Mouse (Mus musculus) left cerebral cortex, postnatal 14 days (tissue): ENCODE results near the gene Kcnh7. TPM values are rescaled to one million over a fixed set of nuclear protein-coding genes. Genes with fewer than 3 reads are reported as not detected.
"Not testable (repeated sequence)": the region's sequence is repeated elsewhere in the genome, so short reads cannot be mapped to it uniquely, and the experiment has no call there.

Experiments
- DNase-seq, 2 experiments: peaks; one replicate each; pipeline ENCODE4 v3.0.0; 2021 to 2022; ENCODE audit warnings: low spot score in 2 of 2, mixed read lengths in 1 of 2
- intact Hi-C: fragments of 180-260 bp; cut with DNase I; formaldehyde crosslinking; loops from one replicate; pipeline ENCODE4 v1.15.1; 2025
- total RNA-seq, 2 experiments: library from RNA; stranded (reverse); gene quantifications; 2 replicates each; pipeline ENCODE4 v1.2.3; 2021

Kcnh7 gene
- total RNA-seq, 2 experiments from 2014 or later = 79.1 to 96.9 TPM

DNA sequence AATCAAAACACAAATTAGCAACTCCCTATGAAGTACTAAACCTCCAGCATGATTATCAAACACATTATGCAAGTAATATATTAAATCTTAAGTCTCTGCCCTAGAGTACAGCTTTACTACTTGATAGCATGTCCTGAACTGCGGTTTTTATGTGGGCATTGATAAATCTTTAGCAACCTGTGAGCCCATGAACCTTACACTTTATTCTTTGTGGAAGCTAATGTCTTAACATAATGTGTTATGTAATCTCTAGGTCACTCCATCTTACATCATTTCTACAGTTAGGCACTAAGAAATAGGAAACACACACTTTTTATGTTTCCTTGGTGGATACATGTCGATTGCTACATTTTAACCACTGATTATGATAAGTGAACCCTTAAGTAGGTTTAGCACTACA is 437.8 kb downstream of the Kcnh7 start:
- intact Hi-C loops = no loop called here
- no peak for DNase-seq

DNA sequence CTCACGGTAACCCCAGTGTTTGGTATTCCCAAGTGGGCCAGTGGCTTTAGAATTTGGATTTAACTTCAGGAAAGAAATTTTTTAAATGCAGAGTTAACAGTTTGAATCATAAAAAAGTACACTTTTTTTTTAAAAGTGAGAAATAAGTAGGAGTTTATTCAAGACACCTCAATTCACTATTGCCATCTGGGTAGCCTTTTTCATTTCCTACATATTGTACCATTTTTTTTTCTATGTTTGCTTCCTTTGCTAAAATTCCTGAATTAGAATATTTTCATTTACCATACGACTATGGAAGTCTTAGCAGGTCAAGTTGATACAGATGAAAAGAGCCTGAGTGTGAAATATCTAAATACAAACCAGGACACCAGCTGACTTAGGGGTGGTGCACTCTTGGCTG is 441.0 kb downstream of the Kcnh7 start:
- no peak for DNase-seq

DNA sequence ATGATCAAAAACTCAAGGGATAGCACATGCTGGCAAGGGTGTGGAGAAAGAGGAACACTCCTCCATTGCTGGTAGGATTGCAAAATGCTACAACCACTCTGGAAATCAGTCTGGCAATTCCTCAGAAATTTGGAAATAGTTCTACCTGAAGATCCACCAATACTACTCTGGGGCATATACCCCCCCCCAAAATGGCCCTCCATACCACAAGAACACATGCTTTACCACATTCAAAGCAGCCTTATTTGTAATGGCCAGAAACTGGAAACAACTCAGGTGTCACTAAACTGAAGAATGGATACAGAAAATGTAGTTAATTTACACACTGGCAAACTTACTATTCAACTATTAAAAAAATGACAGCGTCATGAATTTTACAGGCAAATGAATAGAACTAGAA is 453.4 kb downstream of the Kcnh7 start:
- intact Hi-C loops = no loop called here

More for the DNA sequence above, 441.0 kb downstream of the Kcnh7 start:
- intact Hi-C loops = no loop called here

DNA sequence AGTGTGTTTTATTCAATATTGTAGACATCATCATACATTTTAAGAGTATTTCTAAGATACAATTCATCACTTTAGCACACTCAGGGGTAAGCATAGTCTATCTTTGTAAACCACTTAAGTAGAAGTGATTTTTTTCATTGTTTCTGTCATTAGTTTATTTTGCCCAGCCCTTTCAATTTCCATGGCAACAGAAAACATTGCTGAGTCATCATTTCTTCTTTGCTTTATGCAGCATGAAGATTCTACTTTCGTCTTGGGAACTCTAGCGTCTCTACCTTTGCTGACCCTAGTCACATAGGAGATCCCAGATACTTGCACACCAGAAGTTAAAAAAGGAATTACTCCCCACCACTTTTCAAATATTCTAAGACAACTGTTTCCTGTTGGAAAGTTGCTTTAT is 456.4 kb downstream of the Kcnh7 start:
- no peak for DNase-seq
- intact Hi-C loops = no loop called here

More for the DNA sequence above, 453.4 kb downstream of the Kcnh7 start:
- DNase-seq = no peak

DNA sequence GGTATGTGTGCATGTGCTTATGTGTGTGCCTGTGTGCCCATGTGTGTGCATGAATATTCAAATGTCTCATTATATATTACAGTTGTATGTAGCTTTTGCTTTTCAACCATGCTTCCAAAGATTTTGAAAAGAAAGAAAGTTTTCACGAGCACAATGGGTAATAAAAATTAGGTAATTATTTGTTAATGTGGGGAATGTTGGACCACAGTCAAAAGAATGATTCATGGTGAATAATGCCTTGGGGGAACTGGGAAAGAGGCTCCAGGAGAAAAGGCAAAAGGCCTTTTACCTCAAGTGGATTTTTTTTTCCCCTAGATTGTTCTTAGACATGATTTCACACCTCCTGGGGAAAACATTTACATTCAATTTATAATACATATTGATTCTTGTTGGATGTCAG is 458.1 kb downstream of the Kcnh7 start:
- intact Hi-C loops = no loop called here
- no peak for DNase-seq

DNA sequence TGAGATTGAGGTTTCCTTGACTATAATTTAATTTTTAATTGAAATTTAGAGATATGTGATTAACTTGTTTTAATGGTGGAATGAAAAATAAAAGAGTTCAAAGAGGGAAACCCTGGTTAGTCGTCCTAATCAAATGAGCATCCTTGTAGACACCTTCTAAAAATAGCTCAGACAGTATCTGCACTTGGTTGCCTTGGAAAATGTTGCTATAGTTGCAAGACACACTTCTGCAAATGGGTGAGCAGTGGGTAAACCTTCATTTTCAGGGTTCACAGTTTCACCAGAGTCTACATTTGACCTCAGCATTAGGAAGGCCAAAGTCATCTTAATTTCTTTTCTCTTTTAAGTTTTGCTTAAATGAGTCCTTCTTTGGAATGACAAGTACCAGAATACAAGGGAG is 465.7 kb downstream of the Kcnh7 start:
- DNase-seq = peak in 1 of 2 experiments; percentile 59
- intact Hi-C loops = no loop called here

DNA sequence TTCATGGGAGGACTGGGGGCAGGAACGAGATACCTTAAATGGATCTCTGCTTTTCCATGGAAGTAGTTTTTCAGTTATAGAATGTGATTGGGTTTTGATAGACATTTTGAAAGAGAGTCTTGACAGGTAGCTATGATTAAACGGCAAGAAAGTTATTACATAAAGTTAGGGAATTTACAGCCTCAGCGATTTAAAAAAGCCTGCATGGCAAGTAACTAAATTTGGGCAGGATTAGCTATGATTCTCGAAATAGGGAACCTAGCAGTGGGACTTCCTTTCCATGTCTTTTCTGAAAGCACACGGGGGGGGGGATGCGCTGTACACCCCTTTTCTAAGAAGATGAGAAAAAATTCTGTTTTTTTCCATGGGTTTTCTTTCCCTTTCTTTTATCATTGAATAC is 466.8 kb downstream of the Kcnh7 start:
- intact Hi-C loops = no loop called here
- no peak for DNase-seq

DNA sequence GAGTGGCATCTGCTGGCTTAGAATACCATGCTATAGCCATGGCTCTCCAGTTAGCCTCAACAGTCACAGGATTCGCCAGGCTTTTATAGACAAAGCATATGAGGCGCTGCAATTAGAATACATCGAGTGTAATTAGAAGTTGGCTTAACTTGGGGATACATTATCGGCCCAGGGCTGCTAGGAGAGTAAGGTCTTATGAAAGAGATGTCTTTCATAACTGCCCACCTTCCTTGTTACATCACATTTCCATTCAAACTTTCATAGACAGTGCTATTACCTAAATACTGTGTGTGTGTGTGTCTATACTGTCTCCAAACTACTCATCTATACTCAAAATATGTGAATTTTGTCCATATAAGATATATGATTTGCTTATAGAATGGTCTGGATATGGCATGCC is 468.8 kb downstream of the Kcnh7 start:
- intact Hi-C loops = no loop called here
- DNase-seq = no peak

DNA sequence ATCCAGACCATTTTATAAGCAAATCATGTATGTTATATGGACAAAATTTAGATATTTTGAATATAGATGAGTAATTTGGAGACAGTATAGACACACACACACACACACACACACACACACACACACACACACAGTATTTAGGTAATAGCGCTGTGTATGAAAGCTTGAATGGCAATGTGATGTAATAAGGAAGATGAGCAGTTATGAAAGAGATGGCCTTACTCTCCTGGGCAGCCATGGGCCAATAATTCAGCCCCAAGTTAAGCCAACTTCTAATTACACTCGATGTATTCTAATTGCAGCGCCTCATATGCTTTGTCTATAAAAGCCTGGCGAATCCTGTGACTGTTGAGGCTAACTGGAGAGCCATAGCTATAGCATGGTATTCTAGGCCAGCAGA is 469.7 kb downstream of the Kcnh7 start:
- intact Hi-C loops, DNase-seq: not testable (repeated sequence)

DNA sequence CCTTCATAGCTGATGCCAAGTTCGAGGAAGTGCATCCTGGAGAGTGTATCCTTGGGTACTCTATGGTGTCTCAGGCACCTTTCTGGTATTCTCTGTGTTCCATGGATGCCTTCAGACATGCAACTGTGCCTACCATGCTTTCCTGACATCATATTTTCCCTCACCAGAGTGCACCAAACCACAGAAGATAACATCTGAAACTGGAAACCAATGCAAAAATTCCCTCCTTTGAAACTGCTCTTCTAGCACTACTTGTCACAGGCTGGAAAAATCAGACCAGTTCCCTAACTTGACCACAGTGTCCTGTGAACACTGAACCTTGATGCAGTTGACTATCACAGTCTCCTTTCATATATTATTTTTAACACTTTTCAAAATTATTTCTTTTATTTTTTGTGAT is 474.5 kb downstream of the Kcnh7 start:
- intact Hi-C loops = no loop called here
- DNase-seq = no peak

DNA sequence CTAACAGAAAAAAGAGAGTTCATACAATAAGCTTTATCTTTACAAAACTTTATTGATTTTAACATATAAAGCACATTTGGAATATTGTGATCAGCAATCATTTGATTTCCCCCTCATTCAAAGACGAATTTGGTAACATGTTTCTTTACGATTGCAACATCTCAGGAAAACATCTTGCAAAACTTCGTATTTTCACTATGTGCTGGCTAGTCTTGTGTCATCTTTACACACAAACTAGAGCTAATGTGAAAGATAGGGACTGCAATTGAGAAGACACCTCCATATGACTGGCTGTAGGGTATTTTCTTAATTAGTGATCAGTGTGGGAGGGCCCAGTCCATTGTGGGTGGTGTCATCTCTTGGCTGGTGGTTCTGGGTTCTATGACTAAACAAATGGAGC is 477.8 kb downstream of the Kcnh7 start:
- intact Hi-C loops = no loop called here
- no peak for DNase-seq

DNA sequence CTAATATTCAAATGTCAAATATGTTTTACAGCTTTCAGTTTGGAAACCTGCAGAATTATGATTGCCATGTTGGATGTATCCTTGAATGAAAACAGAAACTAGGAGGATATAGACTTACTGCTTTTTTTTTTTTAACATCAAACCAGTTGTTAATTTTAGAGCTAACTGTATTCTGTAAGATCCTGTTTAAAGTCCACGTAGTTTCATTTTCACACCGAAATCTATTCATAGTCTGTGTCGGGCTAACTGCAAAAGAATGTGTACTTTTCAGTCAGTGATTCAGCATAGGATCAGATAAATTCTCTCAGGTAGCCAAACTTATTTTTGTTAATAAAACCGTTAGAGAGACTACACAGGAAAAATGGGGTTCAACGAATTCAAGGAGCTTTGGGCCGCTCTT is 498.2 kb downstream of the Kcnh7 start:
- no peak for DNase-seq
- intact Hi-C loops = no loop called here

DNA sequence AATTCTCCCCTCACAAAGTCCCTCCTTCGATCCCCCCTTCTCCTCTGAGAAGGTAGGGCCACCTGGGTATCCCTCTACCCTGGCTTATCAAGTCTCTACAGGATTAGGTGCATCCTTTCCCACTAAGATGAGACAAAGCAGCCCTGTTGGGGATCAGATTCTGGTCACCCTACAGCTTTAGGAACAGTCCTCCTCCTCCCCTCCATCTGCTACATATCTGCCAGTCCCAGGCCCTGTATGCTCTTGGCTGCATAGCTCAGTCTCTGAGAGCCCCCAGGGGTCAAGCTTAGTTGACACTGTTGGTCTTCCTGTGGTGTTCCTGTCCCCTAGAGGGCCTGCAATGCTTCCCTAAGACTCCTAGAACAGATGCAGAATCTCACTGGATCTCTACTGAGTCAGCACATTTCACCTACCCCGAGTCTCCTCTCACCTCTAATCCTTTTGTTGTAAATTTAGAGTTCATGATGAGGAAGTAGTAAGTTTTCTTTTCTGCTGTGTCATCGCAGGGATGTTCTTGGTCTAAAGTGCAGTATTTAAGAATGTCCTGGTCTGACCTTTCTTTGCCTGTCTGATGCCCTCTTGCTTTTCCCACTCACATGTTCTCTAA is 499.0 kb downstream of the Kcnh7 start:
- intact Hi-C loops = no loop called here
- no peak for DNase-seq

DNA sequence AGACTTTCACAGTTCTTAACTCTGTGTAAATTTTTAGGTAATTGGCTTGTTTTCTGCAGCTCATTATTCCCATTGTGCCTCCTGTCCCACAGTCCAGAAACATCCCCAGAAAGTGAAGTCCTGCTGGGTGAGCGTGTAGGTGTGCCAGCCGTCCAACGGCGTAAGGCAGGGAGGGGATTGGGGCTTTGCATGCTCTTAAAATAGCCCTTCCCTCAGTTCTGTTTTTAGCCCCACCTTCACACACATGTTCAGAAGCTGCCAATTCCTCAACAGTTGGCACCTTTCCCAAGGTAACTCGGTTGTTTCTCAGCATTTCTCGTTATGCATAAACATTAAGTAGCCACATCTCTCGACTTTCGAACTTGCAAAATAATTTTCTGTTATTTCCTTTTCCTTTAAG is 502.4 kb downstream of the Kcnh7 start:
- DNase-seq = peak; percentile 50 to 53
- intact Hi-C loops = no loop called here

DNA sequence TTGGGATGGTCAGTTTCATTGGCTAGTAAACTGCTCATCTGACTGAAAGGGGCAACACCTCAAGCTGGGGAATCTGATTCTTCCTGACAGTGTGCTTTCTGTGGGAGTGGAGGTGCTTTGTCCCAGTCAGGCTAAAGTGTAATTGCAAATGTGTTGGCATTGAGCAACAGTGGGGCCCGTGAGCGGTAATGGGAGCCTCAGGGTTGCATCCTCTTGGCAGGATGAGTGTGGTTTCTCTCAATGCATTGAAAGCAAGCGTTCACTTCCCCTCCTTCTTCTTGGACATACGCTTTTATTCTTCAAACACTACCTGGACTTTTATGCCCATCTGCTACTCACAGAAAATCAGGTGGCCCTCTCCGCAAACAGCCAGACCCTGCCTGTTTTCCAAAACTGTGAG is 511.3 kb downstream of the Kcnh7 start:
- no peak for DNase-seq
- intact Hi-C loops = no loop called here

DNA sequence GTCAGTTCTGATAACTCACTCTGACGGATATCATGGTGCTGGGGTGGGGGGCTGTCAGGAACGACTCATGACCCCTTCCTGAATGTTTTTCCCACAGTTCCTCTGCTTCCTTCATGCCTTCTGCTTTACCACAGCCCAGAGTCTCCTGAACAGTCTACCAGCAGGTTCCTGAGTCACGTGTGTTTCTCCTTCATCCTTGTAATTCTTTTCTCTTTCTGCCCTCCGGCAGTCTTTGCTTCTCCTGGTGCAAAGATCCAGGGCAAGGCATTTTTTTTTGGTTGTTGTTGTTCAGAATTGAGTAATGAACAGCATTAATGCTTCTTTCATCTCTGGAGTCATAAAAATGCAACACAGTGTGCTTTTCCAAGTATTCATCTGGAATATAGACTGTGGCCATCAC is 513.3 kb downstream of the Kcnh7 start:
- intact Hi-C loops = no loop called here
- no peak for DNase-seq

DNA sequence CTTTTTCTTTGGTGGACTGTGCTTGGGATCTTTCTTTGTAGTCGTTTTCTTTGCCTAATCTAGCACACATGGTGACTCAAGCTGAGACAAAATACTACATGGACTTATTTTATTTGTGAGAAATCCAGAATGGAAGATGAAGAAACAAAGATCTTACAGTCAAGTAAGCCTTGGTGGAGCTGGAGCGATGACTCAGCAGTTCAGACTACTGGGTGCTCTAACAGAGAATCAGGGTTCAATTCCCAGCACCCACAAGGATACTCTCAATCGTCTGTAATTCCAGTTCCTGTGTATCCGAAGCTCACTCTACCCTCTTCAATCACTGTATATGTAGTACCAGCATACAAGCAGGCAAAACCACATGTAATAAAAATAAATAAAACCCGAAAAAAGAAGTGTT is 513.8 kb downstream of the Kcnh7 start:
- DNase-seq = no peak
- intact Hi-C loops = no loop called here

DNA sequence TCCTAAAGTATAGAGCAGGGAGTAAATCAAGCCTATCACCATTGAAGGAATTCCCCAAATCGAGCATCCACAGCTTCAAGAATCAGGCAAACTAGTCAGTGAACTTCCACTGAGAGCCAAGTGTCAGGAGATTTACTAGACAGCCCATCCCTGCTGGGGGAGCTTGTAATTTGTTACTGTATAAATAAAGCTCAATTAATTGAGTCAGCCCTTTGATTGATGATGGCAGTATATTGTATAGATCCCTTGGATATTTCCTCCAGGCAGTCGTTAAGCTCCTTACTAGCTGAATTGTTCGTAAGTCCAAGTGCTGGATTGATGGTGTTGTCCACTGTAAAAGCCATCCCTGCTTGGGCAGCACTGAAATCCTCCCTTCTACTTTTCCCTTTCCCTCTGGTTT is 514.2 kb downstream of the Kcnh7 start:
- DNase-seq = no peak
- intact Hi-C loops = no loop called here

DNA sequence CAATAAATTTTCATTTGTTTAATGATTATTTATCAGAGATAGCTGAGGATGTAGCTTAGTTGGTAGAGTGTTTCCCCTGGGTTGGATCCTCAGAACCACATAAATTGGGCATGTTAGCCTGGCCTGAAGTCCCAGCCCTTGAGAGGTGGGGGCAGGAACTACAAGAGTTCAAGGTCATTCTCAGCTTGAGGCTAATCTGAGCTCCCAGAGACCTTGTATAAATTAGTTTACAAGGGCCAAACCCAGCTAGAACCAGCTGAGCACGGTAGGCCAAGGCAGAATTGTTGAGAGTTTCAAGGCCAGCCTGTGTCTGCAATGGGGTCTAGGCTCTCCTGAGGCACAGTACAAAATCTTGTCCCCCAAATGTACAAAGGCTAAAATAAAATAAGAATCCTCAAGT is 518.6 kb downstream of the Kcnh7 start:
- intact Hi-C loops = no loop called here
- DNase-seq = no peak

DNA sequence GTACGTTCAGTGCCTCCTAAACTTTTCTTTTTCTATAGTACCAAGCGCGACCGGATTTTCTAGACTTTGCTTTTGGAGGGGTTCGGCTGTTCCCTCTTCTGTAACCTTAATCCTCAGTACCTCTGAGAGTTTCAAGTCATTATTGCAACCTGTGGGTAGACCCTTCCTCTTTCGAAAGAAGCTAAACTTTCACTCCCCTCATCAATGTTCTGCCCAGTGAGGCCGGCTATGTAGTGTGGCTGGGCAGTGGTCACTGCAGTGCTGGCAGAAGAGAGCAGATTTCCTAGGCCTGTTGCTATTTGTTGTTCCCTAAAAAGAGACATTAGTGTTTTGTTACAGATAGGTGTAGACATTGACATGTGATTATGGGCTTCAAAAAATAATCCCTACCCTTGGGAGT is 519.2 kb downstream of the Kcnh7 start:
- intact Hi-C loops = no loop called here

DNA sequence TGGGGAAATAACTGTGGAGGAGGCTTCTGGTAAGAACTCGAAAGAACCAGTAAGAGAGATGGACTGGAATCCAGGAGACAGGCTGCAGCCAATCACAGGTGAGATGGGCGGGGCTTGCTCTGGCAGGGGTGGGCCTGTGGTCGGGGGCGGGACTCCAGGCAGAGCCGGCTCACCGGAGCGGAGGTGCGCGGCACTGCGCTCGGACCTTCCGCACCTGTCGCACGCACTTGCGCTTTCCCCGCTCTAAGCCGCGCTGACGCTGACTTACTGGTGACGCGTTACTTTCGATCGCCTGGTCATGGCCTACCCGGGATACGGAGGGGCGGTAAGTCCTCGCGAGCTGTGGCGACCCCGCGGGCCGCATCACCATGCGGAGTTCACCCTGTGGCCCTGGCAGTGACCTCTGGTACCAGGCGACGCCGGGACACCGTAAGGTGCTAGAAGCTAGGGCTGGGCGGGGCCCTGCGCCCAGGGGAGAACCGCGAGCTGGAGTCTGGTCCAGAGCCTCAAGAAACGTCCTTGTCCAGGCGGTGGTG is 519.9 kb downstream of the Kcnh7 start, which contains the start of gene Gca:
Gene Gca, plus strand, starts transcription at position 151 of the 536 bp plus-strand sequence.
- DNase-seq = peak; percentile 82 to 87
- intact Hi-C loops = no loop called here

More for the DNA sequence above, 519.2 kb downstream of the Kcnh7 start:
- DNase-seq = no peak

DNA sequence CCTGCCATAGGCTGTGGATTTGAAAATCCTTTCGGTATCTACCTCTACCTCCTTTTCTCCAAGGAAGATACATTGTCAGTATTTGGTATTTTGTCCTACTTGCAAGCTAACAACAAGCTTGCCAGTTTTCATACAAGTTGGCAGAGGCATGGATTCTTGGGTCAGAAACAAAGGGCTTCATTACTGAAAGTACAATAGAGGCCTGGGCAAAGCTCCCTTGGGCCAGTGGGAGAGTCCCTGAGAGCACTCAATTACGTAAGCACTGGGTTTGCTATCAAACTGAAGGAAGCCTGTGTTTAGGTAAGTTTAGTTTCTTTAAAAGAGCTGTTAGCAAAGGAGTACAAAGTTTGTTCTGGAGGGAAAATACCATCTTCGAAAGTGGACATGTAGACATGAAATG is 521.5 kb downstream of the Kcnh7 start:
- DNase-seq = no peak
- intact Hi-C loops = no loop called here
